Mouse (Mus musculus): ENCODE data around the gene Birc7.

Gene Birc7

GRCm38 (mm10) chr2:180904435-180905208 lies 24.2 kb upstream of the Birc7 start:
- no peak for DNase-seq (ENCODE audit: low read depth, low spot score)

- DNase-seq (ENCODE audit: low read depth, low spot score) = no peak
Measured at GRCm38 (mm10) chr2:180905556-180906221, 23.1 kb upstream of the Birc7 start.

GRCm38 (mm10) chr2:180910928-180911327 lies 17.9 kb upstream of the Birc7 start:
- DNase-seq (ENCODE audit: low read depth, low spot score) = no peak

GRCm38 (mm10) chr2:180915886-180916433 lies 12.9 kb upstream of the Birc7 start:
- DNase-seq (ENCODE audit: low read depth, low spot score) = no peak

GRCm38 (mm10) chr2:180919913-180920809 lies 8.7 kb upstream of the Birc7 start:
- no peak for DNase-seq (ENCODE audit: low read depth, low spot score)

- peak; percentile 95 for DNase-seq (ENCODE audit: low read depth, low spot score)
Measured at GRCm38 (mm10) chr2:180920810-180921400, 7.9 kb upstream of the Birc7 start, which contains the start of gene Ythdf1. TSS of gene Ythdf1 (minus strand) at chr2:180920949.

- no peak for DNase-seq (ENCODE audit: low read depth, low spot score)
Measured at GRCm38 (mm10) chr2:180922739-180923138, 6.1 kb upstream of the Birc7 start.

- DNase-seq (ENCODE audit: low read depth, low spot score) = peak; percentile 48
Measured at GRCm38 (mm10) chr2:180925176-180925575, 3.6 kb upstream of the Birc7 start.

GRCm38 (mm10) chr2:180932418-180932817 lies 3.6 kb downstream of the Birc7 start:
- no peak for DNase-seq (ENCODE audit: low read depth, low spot score)

GRCm38 (mm10) chr2:180940187-180940586 lies 11.4 kb downstream of the Birc7 start:
- DNase-seq (ENCODE audit: low read depth, low spot score) = no peak

GRCm38 (mm10) chr2:180941869-180942268 lies 13.0 kb downstream of the Birc7 start:
- no peak for DNase-seq (ENCODE audit: low read depth, low spot score)

- no peak for DNase-seq (ENCODE audit: low read depth, low spot score)
Measured at GRCm38 (mm10) chr2:180949947-180950346, 21.1 kb downstream of the Birc7 start.

- DNase-seq (ENCODE audit: low read depth, low spot score) = no peak
Measured at GRCm38 (mm10) chr2:180952731-180953171, 23.9 kb downstream of the Birc7 start.

GRCm38 (mm10) chr2:180953638-180954037 lies 24.8 kb downstream of the Birc7 start:
- no peak for DNase-seq (ENCODE audit: low read depth, low spot score)

GRCm38 (mm10) chr2:180954061-180955047 lies 25.5 kb downstream of the Birc7 start, which contains the start of gene Nkain4:
TSS of gene Nkain4 (minus strand) at chr2:180954699.
- no peak for DNase-seq (ENCODE audit: low read depth, low spot score)

- DNase-seq (ENCODE audit: low read depth, low spot score) = no peak
Measured at GRCm38 (mm10) chr2:180959605-180960004, 30.8 kb downstream of the Birc7 start.

GRCm38 (mm10) chr2:180960187-180960586 lies 31.4 kb downstream of the Birc7 start:
- no peak for DNase-seq (ENCODE audit: low read depth, low spot score)

- DNase-seq (ENCODE audit: low read depth, low spot score) = no peak
Measured at GRCm38 (mm10) chr2:180962616-180963308, 33.9 kb downstream of the Birc7 start.

- peak; percentile 57 for DNase-seq (ENCODE audit: low read depth, low spot score)
Measured at GRCm38 (mm10) chr2:180963956-180964355, 35.1 kb downstream of the Birc7 start.

All from skeletal muscle tissue, adult 2 months (tissue).